Mouse (Mus musculus) megakaryocyte, embryonic 14.5 days (primary cell): ENCODE results near the gene Fkbp8.

Experiments
- FLI1 ChIP-seq: IDR thresholded peaks from 2 replicates; pipeline ENCODE4 v1.6.1; 2012; ENCODE audit warnings: low read length, inconsistent platforms, mixed read lengths
- GATA1 ChIP-seq: IDR thresholded peaks from 3 replicates; pipeline ENCODE4 v1.6.1; 2012; ENCODE audit warnings: mixed read lengths, low read length, inconsistent platforms, borderline replicate concordance

DNA sequence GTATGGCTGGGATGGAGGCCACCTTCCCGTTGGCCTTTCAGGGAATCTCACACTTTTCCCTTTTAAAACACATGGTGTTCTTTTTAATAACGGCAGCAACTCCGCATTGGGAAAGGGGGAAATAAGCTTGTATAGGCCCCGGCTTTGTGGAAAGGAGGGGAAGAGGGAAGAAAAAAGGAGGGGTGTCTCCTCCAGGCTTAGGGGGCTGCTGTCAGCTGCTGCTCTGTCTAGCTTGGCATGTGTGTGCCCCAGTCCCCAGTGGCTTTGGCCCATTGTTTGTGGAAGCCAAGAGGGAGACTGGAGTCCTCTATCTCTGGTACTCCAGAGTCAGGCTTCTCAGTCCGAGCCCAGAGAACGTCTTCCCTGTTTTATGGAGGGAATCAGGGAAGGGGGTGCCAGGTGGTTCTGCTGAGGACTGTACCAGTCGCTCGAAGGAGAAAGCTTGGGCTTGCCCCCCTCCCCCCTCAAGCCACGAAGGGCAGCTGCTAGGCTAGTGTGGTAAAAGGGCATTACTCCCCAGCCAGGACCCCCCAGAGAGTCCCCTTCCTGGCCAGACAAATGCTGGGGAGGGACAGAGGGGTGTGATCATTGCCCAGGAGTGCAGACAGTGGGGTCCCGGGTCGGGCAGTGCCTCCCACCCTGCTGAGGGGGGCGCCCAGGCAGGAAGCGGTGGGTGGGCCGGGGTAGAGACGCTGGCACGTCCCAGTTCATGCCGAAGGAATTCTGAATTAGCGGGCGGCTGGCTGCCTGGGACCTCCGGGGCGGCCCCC lies 32.3 kb upstream of the Fkbp8 start:
- TF ChIP-seq GATA1 (no peak), FLI1 (no peak)
